Mouse (Mus musculus): ENCODE results near the gene Ldlrad1. TPM values are rescaled to one million over a fixed set of nuclear protein-coding genes. Genes with fewer than 3 reads are reported as not detected.

Gene Ldlrad1
- total and polyA plus RNA-seq, 3 experiments: 2.1 TPM; not detected in 2

- peaks cover 11% of the 10 kb centered on the region for H3K4me1 ChIP-seq (ENCODE audit: control insufficient read depth, insufficient read depth, low read length)
- no peaks in the 10 kb centered on the region for H3K27me3 ChIP-seq (ENCODE audit: control insufficient read depth, insufficient read depth, low read length)
- TF ChIP-seq POLR2A (IDR thresholded peaks at IDR 0.05; ENCODE audit: insufficient read depth, low read depth, low read length) (no peak), EP300 (IDR thresholded peaks at IDR 0.05; ENCODE audit: insufficient read depth, low read depth, low read length) (no peak), CTCF (IDR thresholded peaks at IDR 0.05) (no peak)
- H3K36me3 ChIP-seq (ENCODE audit: control insufficient read depth, insufficient read depth, low read length): peaks cover 13% of the 10 kb centered on the region
- intact Hi-C loops (cut with DNase I): loop anchor here (2.0 kb wide), 1 partner anchor 133 kb away; the partner anchor contains the start of gene Yipf1
- 76% methylated on average over 6 of the region's 6 CpGs for WGBS
- H3K9ac ChIP-seq (ENCODE audit: low read depth, low read length): no peak overlapping the region
- H3K4me3 ChIP-seq: no peak overlapping the region
- no peak overlapping the region for H3K27ac ChIP-seq
- no peak for DNase-seq
- H3K79me2 ChIP-seq (replicated peaks; ENCODE audit: control insufficient read depth, insufficient read depth, low read length): peaks cover 10% of the 10 kb centered on the region
Observed at GRCm38 (mm10) chr4:107181866-107182265, 27.1 kb upstream of the Ldlrad1 start.

- H3K27me3 ChIP-seq (ENCODE audit: control insufficient read depth, insufficient read depth, low read length): no peaks in the 10 kb centered on the region
- peaks cover 11% of the 10 kb centered on the region for H3K36me3 ChIP-seq (ENCODE audit: control insufficient read depth, insufficient read depth, low read length)
- no peak overlapping the region for H3K9ac ChIP-seq (ENCODE audit: low read depth, low read length)
- H3K4me3 ChIP-seq: no peak overlapping the region
- no peak for DNase-seq
- TF ChIP-seq POLR2A (IDR thresholded peaks at IDR 0.05; ENCODE audit: insufficient read depth, low read depth, low read length) (no peak), EP300 (IDR thresholded peaks at IDR 0.05; ENCODE audit: insufficient read depth, low read depth, low read length) (no peak), CTCF (IDR thresholded peaks at IDR 0.05) (no peak)
- no peak overlapping the region for H3K27ac ChIP-seq
- intact Hi-C loops (cut with DNase I): no loop called here
- peaks cover 10% of the 10 kb centered on the region for H3K79me2 ChIP-seq (replicated peaks; ENCODE audit: control insufficient read depth, insufficient read depth, low read length)
- 62% methylated on average over 2 of the region's 2 CpGs for WGBS
- H3K4me1 ChIP-seq (ENCODE audit: control insufficient read depth, insufficient read depth, low read length): peaks cover 11% of the 10 kb centered on the region
Observed at GRCm38 (mm10) chr4:107182796-107183195, 26.2 kb upstream of the Ldlrad1 start.

DNA sequence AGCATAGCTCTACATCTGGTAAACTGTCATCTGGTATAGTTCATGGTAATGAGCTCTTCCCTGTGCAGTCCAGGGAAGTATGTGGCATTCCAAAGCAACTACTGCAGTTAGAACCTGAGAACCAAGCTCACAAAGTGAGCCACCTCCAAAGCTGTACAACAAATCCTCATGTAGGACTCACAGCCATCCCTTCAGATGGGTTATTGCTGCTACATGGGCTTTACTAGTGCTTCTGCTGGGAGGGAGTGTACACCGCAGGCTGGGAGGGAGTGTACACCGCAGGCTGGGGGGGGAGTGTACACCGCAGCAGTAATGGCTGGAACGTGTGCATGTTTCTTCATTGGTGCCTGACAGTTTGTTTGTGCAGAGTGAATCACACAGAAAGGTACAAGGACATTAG is 25.8 kb upstream of the Ldlrad1 start:
- intact Hi-C loops (cut with DNase I): no loop called here
- no peak overlapping the region for H3K9ac ChIP-seq (ENCODE audit: low read depth, low read length)
- 77% methylated on average over 4 of the region's 4 CpGs for WGBS

GRCm38 (mm10) chr4:107185703-107186102 is 23.3 kb upstream of the Ldlrad1 start:
- intact Hi-C loops (cut with DNase I): no loop called here
- Histone ChIP-seq H3K79me2 (replicated peaks; ENCODE audit: control insufficient read depth, insufficient read depth, low read length) (peaks cover 10% of the 10 kb centered on the region), H3K36me3 (ENCODE audit: control insufficient read depth, insufficient read depth, low read length) (peaks cover 13% of the 10 kb centered on the region), H3K4me3 (no peak overlapping the region), H3K9ac (ENCODE audit: low read depth, low read length) (no peak overlapping the region), H3K27ac (no peak overlapping the region), H3K27me3 (ENCODE audit: control insufficient read depth, insufficient read depth, low read length) (no peaks in the 10 kb centered on the region), H3K4me1 (ENCODE audit: control insufficient read depth, insufficient read depth, low read length) (peaks cover 10% of the 10 kb centered on the region)
- no peak for DNase-seq
- TF ChIP-seq POLR2A (IDR thresholded peaks at IDR 0.05; ENCODE audit: insufficient read depth, low read depth, low read length) (no peak), CTCF (IDR thresholded peaks at IDR 0.05) (no peak), EP300 (IDR thresholded peaks at IDR 0.05; ENCODE audit: insufficient read depth, low read depth, low read length) (no peak)
- 39% methylated on average over 3 of the region's 3 CpGs for WGBS

More for the DNA sequence above, 25.8 kb upstream of the Ldlrad1 start:
- no peak overlapping the region for H3K27ac ChIP-seq
- H3K36me3 ChIP-seq (ENCODE audit: control insufficient read depth, insufficient read depth, low read length): peaks cover 11% of the 10 kb centered on the region
- peaks cover 10% of the 10 kb centered on the region for H3K79me2 ChIP-seq (replicated peaks; ENCODE audit: control insufficient read depth, insufficient read depth, low read length)
- DNase-seq: no peak
- H3K4me1 ChIP-seq (ENCODE audit: control insufficient read depth, insufficient read depth, low read length): peaks cover 11% of the 10 kb centered on the region
- no peaks in the 10 kb centered on the region for H3K27me3 ChIP-seq (ENCODE audit: control insufficient read depth, insufficient read depth, low read length)
- H3K4me3 ChIP-seq: no peak overlapping the region
- TF ChIP-seq EP300 (IDR thresholded peaks at IDR 0.05; ENCODE audit: insufficient read depth, low read depth, low read length): no peak
- no peak for TF ChIP-seq CTCF (IDR thresholded peaks at IDR 0.05)
- TF ChIP-seq POLR2A (IDR thresholded peaks at IDR 0.05; ENCODE audit: insufficient read depth, low read depth, low read length): no peak

GRCm38 (mm10) chr4:107193841-107194240 is 15.1 kb upstream of the Ldlrad1 start:
- 96% methylated on average over 3 of the region's 3 CpGs for WGBS
- TF ChIP-seq EP300 (IDR thresholded peaks at IDR 0.05; ENCODE audit: insufficient read depth, low read depth, low read length) (no peak), CTCF (IDR thresholded peaks at IDR 0.05) (no peak), POLR2A (IDR thresholded peaks at IDR 0.05; ENCODE audit: insufficient read depth, low read depth, low read length) (no peak)
- DNase-seq: no peak
- Histone ChIP-seq H3K27me3 (ENCODE audit: control insufficient read depth, insufficient read depth, low read length) (no peaks in the 10 kb centered on the region), H3K4me3 (no peak overlapping the region), H3K36me3 (ENCODE audit: control insufficient read depth, insufficient read depth, low read length) (peaks cover 5% of the 10 kb centered on the region), H3K9ac (ENCODE audit: low read depth, low read length) (no peak overlapping the region), H3K27ac (no peak overlapping the region), H3K79me2 (replicated peaks; ENCODE audit: control insufficient read depth, insufficient read depth, low read length) (no peaks in the 10 kb centered on the region), H3K4me1 (ENCODE audit: control insufficient read depth, insufficient read depth, low read length) (no peaks in the 10 kb centered on the region)
- intact Hi-C loops (cut with DNase I): no loop called here

DNA sequence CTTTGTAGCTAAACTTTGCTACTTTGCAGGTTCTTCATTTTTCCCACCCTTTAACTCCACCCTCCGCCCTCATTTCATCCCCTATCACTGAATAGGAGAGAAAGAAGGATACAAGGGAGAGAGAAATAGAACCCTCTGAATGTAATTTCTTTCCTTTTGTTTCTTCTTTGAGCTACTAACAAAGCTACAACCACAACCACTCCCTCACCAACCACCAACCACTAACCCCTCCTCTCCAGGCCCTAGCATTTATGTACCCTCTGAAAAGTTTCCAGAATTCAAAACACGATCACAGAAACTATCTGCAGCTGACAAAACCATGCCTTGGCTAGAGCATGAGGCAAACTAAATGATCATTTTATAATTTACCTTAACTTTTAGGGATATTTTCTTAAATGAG is 12.5 kb upstream of the Ldlrad1 start:
- Histone ChIP-seq H3K79me2 (replicated peaks; ENCODE audit: control insufficient read depth, insufficient read depth, low read length) (no peaks in the 10 kb centered on the region), H3K27me3 (ENCODE audit: control insufficient read depth, insufficient read depth, low read length) (no peaks in the 10 kb centered on the region), H3K9ac (ENCODE audit: low read depth, low read length) (no peak overlapping the region), H3K36me3 (ENCODE audit: control insufficient read depth, insufficient read depth, low read length) (peaks cover 2% of the 10 kb centered on the region), H3K27ac (no peak overlapping the region), H3K4me1 (ENCODE audit: control insufficient read depth, insufficient read depth, low read length) (no peaks in the 10 kb centered on the region), H3K4me3 (no peak overlapping the region)
- DNase-seq: no peak
- TF ChIP-seq EP300 (IDR thresholded peaks at IDR 0.05; ENCODE audit: insufficient read depth, low read depth, low read length) (no peak), POLR2A (IDR thresholded peaks at IDR 0.05; ENCODE audit: insufficient read depth, low read depth, low read length) (no peak), CTCF (IDR thresholded peaks at IDR 0.05) (no peak)
- 97% methylated on average over 2 of the region's 2 CpGs for WGBS
- intact Hi-C loops (cut with DNase I): no loop called here

Data from heart, adult 2 months (tissue).